Comparison of ENCODE assay signal across 36 mouse cellular contexts in genomic region chr2:30816383-30816782, GRCm38 (mm10). TPM values are rescaled to one million over a fixed set of nuclear protein-coding genes. Genes with fewer than 3 reads are reported as not detected.
"Had no signal": no experiment of that assay in that cellular context is flagged by ENCODE, and none has a peak within 500 bp of the region (broad histone marks: within the 10 kb centered on the region; RNA-seq: fewer than 3 reads in every experiment).

No protein-coding gene starts in this region.

- H3K9ac ChIP-seq: limb, embryonic 12.5 days; limb, embryonic 13.5 days; limb, embryonic 15.5 days; liver, embryonic 12.5 days; liver, embryonic 13.5 days; liver, embryonic 14.5 days; liver, embryonic 15.5 days; liver, postnatal 0 days; lung, embryonic 14.5 days; lung, embryonic 15.5 days; midbrain, embryonic 12.5 days; midbrain, embryonic 13.5 days; midbrain, embryonic 15.5 days had no signal

- DNase-seq: left cerebral cortex, postnatal 4 days; liver; liver, embryonic 13.5 days; liver, postnatal 0 days; lung, adult 18-20 months; lung, adult 2 months; lung, embryonic 14.5 days; lung, postnatal 10 days; lung, postnatal 14 days; lung, postnatal 36 days; lung, postnatal 4 days; midbrain, embryonic 14.5 days had no signal

- H3K4me3 ChIP-seq: left cerebral cortex, adult 2 months; limb, embryonic 10.5 days; limb, embryonic 12.5 days; limb, embryonic 13.5 days; limb, embryonic 15.5 days; liver, embryonic 12.5 days; liver, embryonic 13.5 days; liver, embryonic 15.5 days; lung, embryonic 15.5 days; megakaryocyte, embryonic 14.5 days; midbrain, embryonic 10.5 days; midbrain, embryonic 12.5 days; midbrain, embryonic 13.5 days; midbrain, embryonic 15.5 days; myocyte had no signal

- H3K27ac ChIP-seq: left cerebral cortex, adult 2 months; limb, embryonic 10.5 days; limb, embryonic 12.5 days; limb, embryonic 13.5 days; limb, embryonic 15.5 days; liver, embryonic 12.5 days; liver, embryonic 13.5 days; liver, embryonic 14.5 days; liver, embryonic 15.5 days; lung, embryonic 15.5 days; macrophage; midbrain, embryonic 10.5 days; midbrain, embryonic 12.5 days; midbrain, embryonic 13.5 days; midbrain, embryonic 15.5 days had no signal

- H3K9me3 ChIP-seq: limb, embryonic 15.5 days; liver, embryonic 12.5 days; liver, embryonic 15.5 days; lung, embryonic 15.5 days; midbrain, embryonic 13.5 days; midbrain, embryonic 15.5 days had no signal

- H3K4me2 ChIP-seq: limb, embryonic 12.5 days; limb, embryonic 13.5 days; limb, embryonic 15.5 days; liver, embryonic 12.5 days; liver, embryonic 13.5 days; liver, embryonic 15.5 days; lung, embryonic 14.5 days; lung, embryonic 15.5 days; midbrain, embryonic 11.5 days; midbrain, embryonic 12.5 days; midbrain, embryonic 13.5 days; midbrain, embryonic 15.5 days had no signal

- ATAC-seq: liver, embryonic 12.5 days; liver, postnatal 0 days; lung, postnatal 0 days; midbrain, embryonic 13.5 days; midbrain, embryonic 15.5 days; midbrain, embryonic 16.5 days had no signal

- H3K27me3 ChIP-seq: limb, embryonic 12.5 days; limb, embryonic 13.5 days; limb, embryonic 15.5 days; liver, embryonic 12.5 days; liver, embryonic 13.5 days; liver, embryonic 15.5 days; lung, embryonic 15.5 days; megakaryocyte, embryonic 14.5 days; midbrain, embryonic 12.5 days; midbrain, embryonic 13.5 days; midbrain, embryonic 15.5 days had no signal

- H3K4me1 ChIP-seq: limb, embryonic 12.5 days; limb, embryonic 13.5 days; limb, embryonic 15.5 days; liver, embryonic 15.5 days; midbrain, embryonic 10.5 days; midbrain, embryonic 12.5 days; midbrain, embryonic 13.5 days; midbrain, embryonic 15.5 days had no signal

RNA-seq across cellular contexts. Expression of gene 1700001O22Rik, which starts 12.9 kb away (rescaled TPM):
- total RNA-seq: liver, adult 2 months; megakaryocyte progenitor cell, adult 5-6 weeks; megakaryocyte, adult 5-6 weeks; monocyte, adult 5-6 weeks had no signal
- polyA plus RNA-seq: liver, adult 2 months; liver, embryonic 14.5 days; liver, embryonic 15.5 days; liver, postnatal 0 days; macrophage had no signal

RNA-seq across cellular contexts. Expression of gene Prrx2, which starts 18.4 kb away (rescaled TPM):
- total RNA-seq: liver, adult 2 months; megakaryocyte progenitor cell, adult 5-6 weeks; megakaryocyte, adult 5-6 weeks; megakaryocyte-erythroid progenitor cell, adult 5-6 weeks; monocyte, adult 5-6 weeks had no signal
- polyA plus RNA-seq: liver, adult 2 months; liver, embryonic 15.5 days; macrophage had no signal
